Mouse (Mus musculus): ENCODE data around the gene Psmb7.

DNA sequence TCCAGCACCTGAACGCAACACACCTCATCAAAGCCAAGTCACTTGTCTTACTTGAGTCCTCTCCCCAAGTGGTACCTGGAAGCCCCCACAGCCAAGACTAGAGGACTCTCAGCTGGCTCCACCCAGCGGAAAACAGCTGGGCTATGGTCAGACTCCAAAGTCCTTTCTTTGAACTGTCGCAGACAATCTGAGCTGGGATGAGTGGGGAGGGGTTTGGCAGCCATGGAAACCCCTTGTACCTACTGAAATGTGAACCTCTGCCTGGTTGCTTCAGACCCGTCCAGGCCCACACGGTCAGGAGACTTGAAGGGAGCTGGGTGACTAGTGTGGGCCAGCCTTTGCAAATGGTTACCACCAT lies 58.5 kb downstream of the Psmb7 start:
- TF ChIP-seq USF1 (IDR thresholded peaks at IDR 0.05; ENCODE audit: low read depth) (no peak), CTCF (IDR thresholded peaks at IDR 0.05; ENCODE audit: control insufficient read depth, insufficient read depth, insufficient read length) (no peak), MYOG (IDR thresholded peaks at IDR 0.05; ENCODE audit: control insufficient read depth, extremely low read depth, insufficient read length) (no peak), MAX (IDR thresholded peaks at IDR 0.05) (no peak), CEBPB (IDR thresholded peaks at IDR 0.05; ENCODE audit: low read depth) (no peak)

Measured in C2C12 (cell line).